Mouse (Mus musculus) right cerebral cortex, postnatal 4 days (tissue): ENCODE measurements around the gene Orm3.

Experiments used
- DNase-seq: peaks from one replicate; pipeline ENCODE4 v3.0.0-alpha.2; 2022

The Orm3 gene

DNA sequence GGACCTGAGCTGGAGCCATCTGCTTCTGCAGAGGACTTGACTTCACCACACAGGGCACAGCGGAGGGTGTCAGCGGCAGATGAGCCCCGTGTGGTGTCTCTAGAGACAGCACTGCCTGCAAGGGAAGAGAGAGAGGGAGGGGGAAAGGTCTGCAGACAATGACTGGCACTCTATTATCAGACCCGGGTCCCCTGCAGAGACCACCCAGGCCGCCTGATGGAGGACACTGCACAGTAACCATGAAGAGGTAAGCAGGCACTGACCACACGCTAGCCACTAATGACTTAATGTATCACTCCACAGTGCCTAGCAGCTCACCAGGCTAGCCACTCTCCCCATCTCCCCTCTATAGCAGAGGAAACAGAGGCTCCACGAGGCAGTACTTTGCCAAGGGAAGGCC is 14.9 kb downstream of the Orm3 start:
- no peak for DNase-seq

DNA sequence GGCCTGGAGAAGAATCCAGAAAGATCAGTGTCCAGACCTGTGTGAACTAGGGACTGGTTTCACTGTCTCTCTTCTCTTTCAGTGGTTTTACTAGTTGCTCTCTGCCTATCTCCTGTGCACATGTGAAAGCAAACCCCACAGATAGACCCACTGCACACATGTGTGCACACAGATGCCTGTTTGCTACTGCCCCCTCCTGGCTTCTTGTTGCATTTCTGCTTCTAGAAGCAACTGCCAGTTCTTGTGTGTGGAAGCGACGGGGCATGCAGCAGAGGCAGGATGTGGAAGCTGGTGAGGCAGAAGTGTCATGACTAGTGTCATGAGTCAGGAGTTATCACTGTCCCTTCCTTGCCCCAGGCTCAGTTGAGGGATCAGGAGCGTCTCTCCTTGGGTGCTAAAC is 15.9 kb downstream of the Orm3 start:
- peak; percentile 43 for DNase-seq

DNA sequence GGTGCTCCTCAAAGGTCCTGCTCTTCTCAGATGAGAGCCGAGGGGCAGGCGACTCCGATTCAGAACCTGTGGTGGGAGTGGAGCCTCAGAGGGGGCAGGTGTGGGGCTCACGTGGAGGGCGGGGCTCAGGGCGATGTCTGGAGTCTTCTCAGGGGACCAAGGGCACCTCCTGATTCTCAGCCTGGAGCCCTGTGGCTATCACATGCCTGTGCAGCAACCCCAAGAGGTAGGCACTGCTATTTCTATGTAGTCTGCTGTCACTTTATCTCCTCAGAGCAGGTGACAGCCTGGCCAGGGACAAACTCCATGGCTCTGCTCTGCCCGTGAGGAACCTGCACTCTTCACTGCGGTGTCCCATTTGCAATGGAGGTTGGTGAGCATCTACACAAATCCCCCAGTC is 17.4 kb downstream of the Orm3 start:
- DNase-seq: no peak

DNA sequence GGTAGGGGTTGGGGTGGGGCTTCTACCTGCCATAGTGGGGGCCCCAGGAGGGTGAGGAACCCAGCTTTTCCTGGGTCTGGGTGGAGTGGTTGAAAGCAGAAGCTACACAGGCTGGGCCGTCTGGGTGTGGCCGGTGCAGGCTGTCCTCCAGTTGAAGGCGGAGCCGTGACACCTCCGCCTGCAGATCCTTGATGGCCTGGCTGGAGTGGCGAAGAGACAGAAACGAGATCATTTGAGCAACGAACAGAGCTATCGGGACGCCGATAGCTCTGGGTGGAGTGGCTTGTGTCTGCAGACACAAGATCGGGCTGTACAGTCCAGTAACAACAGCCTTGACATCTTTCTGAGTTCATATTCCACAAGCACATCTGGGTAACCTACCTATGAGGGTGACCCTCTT is 18.4 kb downstream of the Orm3 start:
- DNase-seq: no peak

DNA sequence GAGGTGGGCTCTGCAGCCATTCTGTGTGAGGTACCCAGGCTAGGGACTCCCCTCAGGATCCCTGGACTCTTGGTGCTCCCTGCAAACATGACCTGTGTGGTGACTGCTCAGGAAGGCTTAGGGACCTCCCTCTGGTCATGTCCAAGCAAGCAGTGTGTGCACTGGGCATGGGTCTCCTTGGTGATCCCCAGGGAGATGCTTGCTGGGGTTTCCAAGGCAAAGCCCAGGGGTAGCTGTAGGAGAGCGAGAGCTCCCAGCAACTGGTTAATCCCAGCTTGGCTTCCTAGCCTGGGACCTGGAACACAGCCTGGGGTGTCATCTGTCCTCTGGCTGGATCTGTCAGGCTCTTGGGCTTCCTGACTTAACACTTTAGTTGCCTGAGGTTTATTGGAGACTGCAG is 19.4 kb downstream of the Orm3 start:
- DNase-seq: no peak

DNA sequence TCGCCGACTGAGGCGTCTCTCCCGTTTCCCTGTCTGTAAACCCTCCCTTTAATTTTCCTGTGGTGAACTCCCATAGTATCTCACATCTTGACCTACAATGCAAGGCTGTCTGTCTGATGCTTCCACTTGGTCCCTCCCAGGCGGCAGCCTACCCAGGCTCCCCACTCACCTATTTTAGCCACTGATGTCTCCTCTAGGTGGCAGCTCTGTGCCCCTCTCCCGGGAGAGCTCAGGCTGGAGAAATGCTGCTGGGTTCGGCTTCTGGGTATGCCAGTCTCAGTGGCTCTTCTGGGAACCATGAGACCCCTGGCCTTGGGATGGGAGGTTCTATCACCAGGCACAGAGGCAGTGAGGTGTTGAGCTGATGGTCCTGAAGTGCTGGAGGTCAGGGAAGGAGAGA is 21.5 kb downstream of the Orm3 start:
- no peak for DNase-seq

DNA sequence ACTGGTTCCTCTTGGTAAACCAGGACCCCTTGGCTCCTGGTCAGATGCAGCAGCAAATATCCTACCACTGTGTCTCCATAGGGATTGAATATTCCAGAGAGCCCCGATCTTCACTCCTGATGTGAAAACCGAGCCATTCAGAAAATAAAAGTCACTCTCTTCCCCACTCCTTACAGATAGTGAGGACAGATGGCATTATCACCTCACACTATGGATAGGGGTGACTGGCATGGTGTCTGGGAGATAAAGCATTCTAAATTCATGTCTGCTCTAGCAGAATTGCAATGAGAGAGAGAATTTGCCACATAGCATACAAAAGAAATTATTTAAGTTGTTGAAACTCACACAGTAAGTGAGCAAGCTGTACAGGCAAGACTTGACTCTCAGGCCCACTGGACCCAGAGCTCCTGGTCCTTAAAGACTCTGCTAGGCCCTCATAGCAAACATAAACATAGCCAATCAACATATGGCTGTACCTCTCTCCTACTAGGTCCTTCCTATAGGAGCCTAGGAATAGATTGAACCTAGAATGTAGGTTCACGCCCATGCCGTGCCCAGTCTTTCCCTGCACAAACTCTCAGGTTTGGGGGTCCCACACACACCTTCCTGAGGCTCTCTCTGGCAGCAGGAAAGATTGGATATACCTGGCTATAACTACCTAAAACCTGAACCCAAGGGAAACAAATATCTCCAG is 26.9 kb downstream of the Orm3 start:
- DNase-seq: no peak

DNA sequence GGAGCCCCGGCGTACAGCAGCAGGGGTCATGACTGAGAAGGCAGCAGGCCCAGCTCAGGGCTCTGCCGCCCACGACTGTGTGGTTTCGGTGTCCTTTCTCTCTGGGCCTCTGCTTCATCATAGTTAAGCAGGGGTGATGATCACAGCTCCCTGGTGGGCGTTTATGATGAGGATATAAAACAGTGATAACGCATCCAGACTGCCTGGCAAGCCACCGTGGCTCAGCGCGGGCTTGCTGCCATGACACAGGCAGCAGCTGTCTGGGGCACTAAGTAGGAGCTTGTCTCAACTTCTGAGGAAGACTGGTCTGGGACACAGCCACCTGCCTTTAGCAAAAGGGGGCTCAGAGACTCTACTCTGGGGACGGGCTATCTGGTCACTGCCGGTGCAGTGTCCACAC is 27.5 kb downstream of the Orm3 start:
- DNase-seq: no peak

DNA sequence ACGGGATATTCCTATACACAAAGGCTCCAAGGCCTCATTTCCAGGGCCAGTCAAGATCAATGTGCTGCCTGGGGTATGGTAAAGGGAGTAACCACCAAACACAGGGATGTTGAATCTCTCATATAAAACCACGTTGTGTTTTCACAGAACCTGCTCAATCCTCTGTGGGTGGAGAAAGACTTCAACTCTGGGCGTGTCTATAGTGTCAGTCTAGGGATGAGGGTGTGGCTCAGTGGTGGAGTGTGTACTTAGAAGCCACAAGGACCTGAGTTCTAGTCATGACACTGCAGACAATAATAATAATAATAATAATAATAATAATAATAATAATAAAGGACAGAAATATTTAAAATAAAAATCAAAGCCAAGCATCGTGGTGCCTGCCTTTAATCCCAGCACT is 28.3 kb downstream of the Orm3 start:
- DNase-seq: no peak

DNA sequence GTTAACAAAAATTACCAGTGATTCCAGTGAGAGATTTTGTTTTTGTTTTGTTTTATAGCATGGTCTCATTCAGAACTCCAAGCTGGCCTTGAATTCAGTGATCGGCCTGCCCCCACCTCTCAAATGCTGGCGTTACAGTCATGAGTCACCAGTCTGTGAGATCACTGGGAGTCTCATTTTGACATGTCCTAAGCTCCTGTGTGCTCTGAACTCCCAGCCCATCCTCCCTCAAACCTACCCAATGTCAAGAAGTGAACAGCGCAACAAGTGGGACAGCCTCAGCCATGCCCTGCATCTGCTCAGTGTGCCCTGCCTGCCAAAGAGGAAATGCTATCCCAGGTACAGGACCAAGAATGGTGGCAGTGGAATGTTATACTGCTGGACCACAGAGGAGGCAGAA is 29.3 kb downstream of the Orm3 start:
- no peak for DNase-seq

DNA sequence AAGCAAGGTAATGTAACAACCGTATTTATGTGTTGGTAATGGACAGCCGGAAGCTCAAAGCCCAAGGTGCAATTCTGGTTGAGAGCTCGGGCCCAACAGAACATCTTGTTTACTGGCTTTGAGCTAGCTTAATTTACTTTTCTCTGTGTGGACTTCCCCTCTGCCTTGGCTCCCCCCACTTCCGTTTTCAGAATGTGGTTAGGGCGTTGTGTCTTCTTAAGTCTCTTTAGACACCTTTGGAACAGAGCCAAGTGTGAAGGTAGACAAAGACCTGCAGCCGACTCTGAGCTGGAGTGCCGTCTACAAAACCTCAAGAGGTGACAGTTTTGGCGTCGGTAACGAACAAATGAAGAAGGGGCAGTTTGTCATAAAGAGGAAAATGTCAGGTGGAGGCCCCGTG is 29.8 kb downstream of the Orm3 start:
- no peak for DNase-seq

DNA sequence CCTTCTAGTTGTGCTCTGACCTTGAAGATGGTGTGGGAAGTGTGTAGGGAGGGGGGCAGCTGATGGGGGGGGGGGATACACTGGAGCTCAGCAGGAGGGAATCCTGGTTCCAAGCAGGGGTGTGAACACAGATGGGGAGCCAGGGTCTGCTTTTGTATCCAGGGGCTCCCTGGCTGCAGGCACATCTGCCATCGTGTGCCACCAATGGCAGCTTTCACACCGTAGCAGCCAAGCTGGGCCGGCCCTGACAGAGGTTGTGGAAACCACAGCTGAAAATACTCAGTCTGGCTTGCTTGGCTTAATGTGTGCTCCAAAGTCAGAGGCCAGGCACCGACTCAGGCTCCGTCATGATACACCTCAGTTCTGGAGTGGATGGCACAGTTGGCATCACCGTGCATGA is 32.1 kb downstream of the Orm3 start:
- DNase-seq: no peak

DNA sequence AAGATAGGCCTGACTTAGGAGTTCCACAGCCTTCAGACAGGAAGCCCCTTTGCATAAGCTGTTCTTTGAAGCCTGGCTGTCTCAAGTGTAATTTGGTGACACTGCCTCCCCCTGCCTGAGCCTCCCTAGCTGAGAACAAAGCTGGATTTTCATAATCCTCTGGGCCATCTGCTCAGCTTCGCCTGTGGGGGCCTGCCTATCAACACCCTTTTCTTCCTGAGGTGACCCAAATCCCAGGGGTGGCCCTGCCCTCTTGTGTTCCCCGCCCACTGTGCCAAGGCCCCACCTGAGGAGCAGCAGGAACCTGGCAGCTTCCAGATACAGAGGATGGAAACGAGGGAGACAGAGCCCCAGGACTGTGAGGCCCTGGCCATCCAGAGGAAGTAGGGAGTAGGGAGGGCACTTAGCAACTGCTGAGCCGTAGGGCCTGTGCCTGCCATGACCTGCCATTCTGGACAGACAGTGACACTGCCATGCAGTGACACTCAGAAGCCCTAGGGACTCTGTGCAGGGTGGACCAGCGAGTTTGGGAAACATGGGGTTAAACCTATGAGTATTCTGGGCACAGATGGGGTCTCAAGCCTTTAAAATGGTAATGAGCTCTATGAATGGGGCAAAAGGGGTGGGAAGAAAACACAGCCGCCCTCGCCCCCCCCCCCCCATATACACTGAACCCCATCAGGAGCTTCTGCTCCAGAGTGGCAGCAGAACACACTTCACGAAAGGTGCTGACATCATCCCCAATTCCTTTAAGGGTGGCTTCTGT is 33.3 kb downstream of the Orm3 start:
- DNase-seq: no peak

DNA sequence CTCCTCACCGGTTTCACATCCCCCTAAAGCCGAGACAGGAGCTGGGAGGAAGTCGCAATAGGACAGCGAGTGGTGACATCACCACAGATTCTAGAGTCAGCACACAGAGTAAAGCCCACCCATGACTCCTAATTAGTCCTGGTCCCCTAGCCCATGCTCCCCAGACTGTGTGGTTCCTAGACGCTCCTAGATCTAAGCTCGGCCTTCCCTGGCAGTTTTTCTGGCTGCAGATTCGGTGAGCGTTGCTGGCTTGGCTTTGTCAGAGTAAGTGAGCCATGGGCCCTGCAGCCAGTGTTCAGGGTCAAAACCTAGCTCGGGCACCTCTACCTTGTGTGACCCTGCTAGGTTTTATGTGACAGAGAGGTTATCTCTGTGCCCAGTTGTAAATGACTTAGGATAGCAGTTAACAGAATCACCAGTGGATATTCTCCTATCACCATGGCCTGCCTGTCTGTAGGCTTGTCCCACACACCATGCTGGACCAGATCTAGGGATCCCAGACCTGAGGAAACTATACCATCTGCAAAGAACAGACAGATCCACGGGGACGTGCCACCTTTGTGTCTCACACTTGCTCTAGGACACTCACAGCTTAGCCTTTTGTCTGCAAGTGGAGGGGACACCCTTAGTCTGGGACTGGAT is 34.0 kb downstream of the Orm3 start:
- DNase-seq: no peak

DNA sequence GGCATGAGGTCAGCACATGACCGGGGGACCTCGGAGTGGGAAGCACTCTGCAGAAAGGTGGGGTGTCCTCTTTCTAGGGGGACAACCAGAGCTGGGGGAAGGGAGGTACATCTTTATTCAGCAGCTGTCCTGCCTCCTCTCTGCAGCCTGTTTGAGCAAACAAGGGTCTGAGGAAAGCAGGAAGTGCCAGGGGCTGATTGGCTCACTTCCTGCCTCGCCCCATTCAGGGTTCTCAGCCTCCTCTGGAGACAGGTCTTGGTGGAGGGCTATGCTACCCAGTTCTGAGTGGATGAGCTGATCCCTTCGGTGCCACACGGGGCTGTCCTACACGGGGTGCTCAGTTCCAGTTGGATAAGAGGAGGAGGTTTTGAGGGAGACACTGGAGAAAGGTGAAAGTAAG is 35.4 kb downstream of the Orm3 start:
- no peak for DNase-seq

DNA sequence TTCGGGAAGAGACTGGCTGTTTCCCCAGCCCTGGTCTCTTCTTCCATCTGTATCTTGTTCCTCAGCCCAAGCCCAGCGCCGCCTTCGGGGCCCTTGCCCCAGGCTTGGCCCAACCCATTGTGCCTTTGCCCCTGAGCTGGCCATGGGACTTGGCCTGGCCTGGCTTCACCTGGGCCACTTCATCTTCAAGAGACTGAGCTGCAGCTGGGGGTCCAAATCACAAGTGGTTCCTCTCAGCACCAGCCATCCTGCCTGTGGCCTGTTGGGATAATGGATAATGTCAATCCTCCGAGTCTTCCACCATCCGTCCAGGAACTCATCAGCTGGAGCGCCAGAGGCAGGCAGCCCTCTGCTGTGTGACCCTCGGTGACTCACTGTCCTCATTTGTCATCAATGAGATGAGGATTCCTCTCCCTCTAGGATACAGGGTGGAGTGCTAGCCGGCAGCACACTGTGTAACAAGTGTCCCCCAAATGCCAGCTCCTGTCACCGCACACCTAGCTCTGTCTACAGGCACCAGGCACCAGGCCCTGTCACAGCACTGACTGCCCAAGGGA is 42.1 kb downstream of the Orm3 start:
- DNase-seq: no peak

DNA sequence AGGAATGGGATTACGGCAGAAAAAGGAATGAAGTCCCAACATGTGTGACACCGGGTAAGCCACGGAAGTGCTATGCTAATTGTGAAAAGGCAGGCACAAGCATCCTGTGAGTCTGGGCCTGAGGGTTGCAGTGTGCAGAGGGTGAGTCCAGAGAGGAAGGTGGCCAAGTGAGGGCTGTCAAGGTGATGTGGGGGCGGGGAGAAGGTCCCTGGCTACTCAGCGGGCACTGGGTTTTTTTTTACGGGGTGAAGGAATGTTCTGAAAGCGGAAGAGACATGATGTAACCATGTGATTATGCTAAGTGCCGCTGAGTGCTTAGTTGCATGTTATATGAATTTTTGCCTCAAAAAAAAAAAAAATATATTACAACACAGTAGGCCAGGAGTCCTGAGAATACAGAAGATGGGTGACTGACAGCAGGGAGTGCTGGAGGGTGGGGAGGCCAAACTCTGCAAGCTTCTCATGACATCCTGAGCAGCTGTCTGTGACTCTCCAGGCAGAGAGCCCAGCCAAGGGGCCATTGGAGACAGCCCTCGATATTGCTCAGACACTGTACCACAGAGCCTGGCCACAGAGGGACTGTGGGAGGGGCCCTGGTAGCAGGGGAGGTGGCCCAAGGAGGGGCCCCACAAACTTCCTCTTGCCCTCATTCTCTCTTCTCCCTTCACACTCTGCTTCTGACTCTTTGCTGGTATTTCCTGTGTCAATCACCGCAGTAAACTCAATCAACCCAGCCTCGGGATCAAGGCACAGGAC is 43.1 kb downstream of the Orm3 start:
- DNase-seq: no peak

DNA sequence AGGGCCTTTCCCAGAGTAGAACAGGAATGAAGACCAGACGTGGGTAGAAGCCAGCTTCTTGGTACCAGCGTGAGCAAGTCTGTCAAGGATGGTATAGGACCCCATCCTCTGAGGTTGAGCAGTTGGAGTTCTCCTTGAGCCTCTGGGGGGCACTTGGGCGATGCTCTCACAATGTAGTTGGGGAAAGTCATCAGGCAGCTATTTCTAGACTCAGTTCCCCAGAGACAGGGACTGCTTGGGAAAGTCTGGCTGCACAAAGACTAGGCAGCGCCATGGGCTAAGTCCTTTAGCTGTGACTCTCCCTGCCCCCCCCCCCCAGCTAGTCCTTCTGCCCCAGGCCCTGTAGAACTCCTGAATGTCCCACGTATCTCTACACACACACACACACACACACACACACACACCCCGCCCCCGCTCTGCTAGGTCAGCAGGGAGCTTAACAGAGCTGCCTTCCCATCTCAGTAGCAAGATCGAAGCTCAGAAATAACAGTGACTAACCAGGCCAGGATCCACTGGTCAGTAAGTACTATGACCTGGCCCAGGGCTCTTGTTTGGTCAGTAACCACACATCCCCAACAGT is 43.8 kb downstream of the Orm3 start:
- DNase-seq: no peak

DNA sequence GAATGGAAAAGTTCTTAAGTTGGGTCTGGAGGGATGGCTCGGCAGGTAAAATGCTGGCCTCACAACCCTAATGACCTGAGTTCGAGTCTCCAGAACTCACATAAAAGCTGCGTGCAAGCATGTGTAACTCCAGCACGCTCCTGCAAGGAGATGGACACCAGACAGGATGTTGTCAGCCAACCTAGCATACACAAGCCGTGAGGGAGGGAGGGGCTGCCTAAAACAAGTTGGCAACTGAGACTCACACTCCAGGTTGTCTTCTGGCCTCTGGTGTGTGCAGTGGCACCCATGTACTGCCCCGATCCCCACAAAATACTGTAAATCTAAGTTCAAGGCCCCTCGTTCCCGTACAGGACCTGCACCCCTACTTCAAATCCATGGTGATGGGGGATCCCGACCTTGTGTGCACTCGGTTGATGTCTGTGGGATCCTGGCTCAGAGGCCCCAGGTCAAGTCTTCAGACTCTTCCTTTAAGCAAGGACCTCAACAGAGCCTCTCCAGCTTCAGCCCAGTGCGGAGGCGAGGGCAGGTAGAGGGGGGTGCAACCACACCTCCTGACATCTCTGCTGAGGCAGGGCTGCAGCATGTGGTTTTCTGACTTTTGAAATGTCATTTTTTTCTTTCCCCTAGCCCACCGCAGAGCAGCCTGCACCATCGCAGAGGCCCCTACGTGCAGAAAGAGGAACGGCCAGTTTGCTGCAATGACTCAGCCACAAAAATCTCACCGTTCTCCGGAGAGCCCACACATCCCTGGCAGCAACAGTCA is 44.8 kb downstream of the Orm3 start:
- DNase-seq: no peak

DNA sequence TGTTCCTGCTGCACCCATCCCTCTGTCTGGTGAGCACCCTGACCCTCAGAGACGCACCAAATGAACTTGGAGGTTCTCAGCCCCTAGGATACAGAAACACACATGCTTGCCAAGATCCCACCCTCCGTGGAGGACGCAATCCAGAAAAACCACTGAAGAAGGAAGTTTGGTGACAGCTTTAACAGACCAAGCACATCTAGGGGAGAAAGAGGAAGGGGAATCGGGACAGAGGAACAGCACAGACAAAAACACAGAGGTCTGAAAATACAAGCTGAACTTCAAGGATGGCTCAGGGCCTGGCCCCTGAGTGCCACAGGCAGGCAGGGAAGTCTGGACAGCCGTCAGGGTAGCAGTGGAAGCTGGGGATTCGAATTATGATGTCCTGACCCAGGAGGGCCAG is 45.7 kb downstream of the Orm3 start:
- DNase-seq: no peak

DNA sequence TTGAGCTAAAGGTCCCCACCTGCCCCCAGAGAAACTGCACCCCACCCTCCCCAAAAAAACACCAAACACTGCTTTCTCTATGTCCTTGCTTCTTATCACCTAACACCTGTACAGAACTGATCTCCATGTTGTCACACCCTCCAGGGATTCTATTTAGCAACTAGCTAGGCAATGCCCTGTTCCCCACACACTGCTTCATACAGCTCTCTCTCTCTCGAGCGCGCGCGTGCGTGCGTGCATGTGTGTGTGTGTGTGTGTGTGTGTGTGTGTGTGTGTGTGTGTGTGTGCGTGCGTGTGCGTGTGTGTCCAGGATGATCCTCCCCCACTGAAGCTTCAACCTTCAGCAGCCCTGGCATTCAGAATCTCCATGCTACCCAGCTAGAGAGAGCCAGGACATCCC is 46.1 kb downstream of the Orm3 start:
- no peak for DNase-seq

DNA sequence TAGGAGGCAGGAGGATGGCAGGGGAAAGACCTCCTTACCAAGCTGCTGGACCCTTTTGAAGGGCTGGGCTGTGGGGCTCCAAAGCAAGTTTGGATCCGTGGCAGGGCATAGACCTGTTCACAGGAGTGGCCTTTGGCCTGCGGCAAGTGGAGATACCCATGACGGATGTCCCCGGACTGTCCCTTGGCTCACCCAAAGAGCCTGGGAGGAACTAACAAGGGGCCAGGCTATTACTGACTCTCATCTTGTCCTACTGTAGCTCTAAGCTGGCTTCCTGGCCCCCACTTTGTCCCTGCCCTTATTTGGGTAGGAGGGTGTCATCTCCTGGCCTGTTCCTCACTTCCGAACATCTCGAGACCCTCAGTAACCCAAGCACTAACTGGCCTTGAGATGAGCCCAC is 46.6 kb downstream of the Orm3 start:
- DNase-seq: no peak
